Mouse (Mus musculus) testis, adult 2 months (tissue): ENCODE data around the gene Tmem246.

Source experiments
- CTCF ChIP-seq: fragments of 200-500 bp; IDR thresholded peaks from 2 replicates; pipeline ENCODE4 v1.5.1; 2012; ENCODE audit warnings: low read depth, mild to moderate bottlenecking, inconsistent platforms, low read length, moderate library complexity; ENCODE audit not compliant: control insufficient read depth, insufficient read depth, insufficient replicate concordance
- POLR2A ChIP-seq: fragments of 200-500 bp; IDR thresholded peaks from 2 replicates; pipeline ENCODE4 v1.6.1; 2012; ENCODE audit warnings: low read depth, mild to moderate bottlenecking, inconsistent platforms, low read length, moderate library complexity; ENCODE audit not compliant: control insufficient read depth

- TF ChIP-seq CTCF (no peak), POLR2A (no peak)
Measured at GRCm38 (mm10) chr4:49539665-49540064, 58.0 kb downstream of the Tmem246 start.
